ENCODE assay signal across 15 mouse cellular contexts in genomic region chr14:99749308-99750305, GRCm38 (mm10).
A peak's percentile ranks its signal among the peaks of the same experiment; 100 is the strongest.
DNase-seq lines count a peak whose midpoint lies in the region; ATAC-seq lines count a peak whose summit lies in the region.
"Had no signal": no experiment of that assay in that cellular context is flagged by ENCODE, and none has a peak within 500 bp of the region (broad histone marks: within the 10 kb centered on the region; RNA-seq: fewer than 3 reads in every experiment).

No protein-coding gene starts in this region.

- H3K27me3 ChIP-seq in neural tube, embryonic 11.5 days (ENCODE audit: control insufficient read depth, insufficient read depth, low read length) = no peaks in the 10 kb centered on the region
- no peaks in the 10 kb centered on the region for H3K27me3 ChIP-seq in hindbrain, embryonic 11.5 days (ENCODE audit: control insufficient read depth, insufficient read depth, low read length)
- no peaks in the 10 kb centered on the region for H3K27me3 ChIP-seq in midbrain, embryonic 15.5 days (replicated peaks)
- H3K27me3 ChIP-seq: heart, embryonic 13.5 days; limb, embryonic 15.5 days had no signal

- no peaks in the 10 kb centered on the region for H3K36me3 ChIP-seq in neural tube, embryonic 11.5 days (ENCODE audit: control insufficient read depth, insufficient read depth, low read length)
- no peaks in the 10 kb centered on the region for H3K36me3 ChIP-seq in hindbrain, embryonic 11.5 days (ENCODE audit: control insufficient read depth, insufficient read depth, low read length)
- no peaks in the 10 kb centered on the region for H3K36me3 ChIP-seq in midbrain, embryonic 15.5 days (replicated peaks)
- H3K36me3 ChIP-seq: heart, embryonic 13.5 days; limb, embryonic 15.5 days had no signal

- H3K4me3 ChIP-seq in neural tube, embryonic 11.5 days (ENCODE audit: low read depth, low read length) = no peak overlapping the region
- no peak overlapping the region for H3K4me3 ChIP-seq in hindbrain, embryonic 11.5 days (ENCODE audit: low read depth, low read length)
- H3K4me3 ChIP-seq in midbrain, embryonic 15.5 days = no peak overlapping the region
- H3K4me3 ChIP-seq: gastrocnemius, adult 2 months; heart, embryonic 13.5 days; limb, embryonic 15.5 days had no signal

- DNase-seq in neural tube, embryonic 11.5 days (ENCODE audit: low spot score) = no peak
- no peak for DNase-seq in neural tube, embryonic 10.5 days (ENCODE audit: extremely low spot score, low spot score)
- DNase-seq in hindbrain, embryonic 11.5 days (ENCODE audit: low spot score) = no peak
- no peak for DNase-seq in heart, adult 8-10 months (ENCODE audit: low spot score)
- DNase-seq in spleen, adult 18-20 months = no peak
- DNase-seq in frontal cortex, postnatal 25 days (ENCODE audit: low spot score in 2 of 2) = no peak
- DNase-seq: adrenal gland, postnatal 14 days; cerebellum, adult 11 months; gastrocnemius, adult 2 months; kidney, adult 2 months; lung, adult 18-20 months; retina, postnatal 1 day had no signal

- peak; percentile 68 for ATAC-seq in neural tube, embryonic 11.5 days (ENCODE audit: insufficient read depth, low FRiP score, low TSS enrichment)
- ATAC-seq in hindbrain, embryonic 11.5 days (ENCODE audit: low FRiP score) = peak; percentile 68
- peak; percentile 53 for ATAC-seq in midbrain, embryonic 15.5 days (replicated peaks)

- H3K4me2 ChIP-seq in neural tube, embryonic 11.5 days (ENCODE audit: low read depth) = no peak overlapping the region
- H3K4me2 ChIP-seq in hindbrain, embryonic 11.5 days (replicated peaks; ENCODE audit: low read depth, low read length) = no peak overlapping the region
- H3K4me2 ChIP-seq in midbrain, embryonic 15.5 days = no peak overlapping the region
- H3K4me2 ChIP-seq: heart, embryonic 13.5 days; limb, embryonic 15.5 days had no signal

- H3K4me1 ChIP-seq in neural tube, embryonic 11.5 days (ENCODE audit: control insufficient read depth, insufficient read depth, low read length) = 0 out of 2 replicates have a peak, but pooled peaks cover 2% of the 10 kb centered on the region
- H3K4me1 ChIP-seq in hindbrain, embryonic 11.5 days (replicated peaks; ENCODE audit: control insufficient read depth, insufficient read depth, low read length) = no peaks in the 10 kb centered on the region
- peaks cover 21% of the 10 kb centered on the region for H3K4me1 ChIP-seq in midbrain, embryonic 15.5 days
- H3K4me1 ChIP-seq: heart, embryonic 13.5 days; limb, embryonic 15.5 days had no signal

- H3K27ac ChIP-seq in neural tube, embryonic 11.5 days (ENCODE audit: low read depth, low read length) = no peak overlapping the region
- 0 out of 2 replicates have a peak overlapping the region, but pooled peaks have one; percentile 33 for H3K27ac ChIP-seq in hindbrain, embryonic 11.5 days (ENCODE audit: low read depth, low read length)
- peak overlapping the region; percentile 50 for H3K27ac ChIP-seq in midbrain, embryonic 15.5 days
- H3K27ac ChIP-seq: gastrocnemius, adult 2 months; heart, embryonic 13.5 days; limb, embryonic 15.5 days had no signal

- no peaks in the 10 kb centered on the region for H3K9me3 ChIP-seq in neural tube, embryonic 11.5 days (ENCODE audit: control insufficient read depth, low read length)
- no peaks in the 10 kb centered on the region for H3K9me3 ChIP-seq in hindbrain, embryonic 11.5 days (ENCODE audit: control insufficient read depth, low read length)
- H3K9me3 ChIP-seq in midbrain, embryonic 15.5 days = no peaks in the 10 kb centered on the region
- H3K9me3 ChIP-seq: heart, embryonic 13.5 days; limb, embryonic 15.5 days had no signal

- WGBS in neural tube, embryonic 11.5 days = 59% methylated on average over 12 of the region's 12 CpGs
- WGBS in hindbrain, embryonic 11.5 days = 49% methylated on average over 12 of the region's 12 CpGs
- 30% methylated on average over 12 of the region's 12 CpGs for WGBS in midbrain, embryonic 15.5 days

- H3K9ac ChIP-seq in neural tube, embryonic 11.5 days (ENCODE audit: low read length) = no peak overlapping the region
- no peak overlapping the region for H3K9ac ChIP-seq in hindbrain, embryonic 11.5 days (ENCODE audit: low read depth, low read length)
- no peak overlapping the region for H3K9ac ChIP-seq in midbrain, embryonic 15.5 days
- H3K9ac ChIP-seq: heart, embryonic 13.5 days; limb, embryonic 15.5 days had no signal
